Mouse (Mus musculus): Measurements from ENCODE around the gene Tmed4. TPM values are rescaled to one million over a fixed set of nuclear protein-coding genes. Genes with fewer than 3 reads are reported as not detected.
A peak's percentile ranks its signal among the peaks of the same experiment; 100 is the strongest.

The Tmed4 gene
- polyA plus RNA-seq, 1 experiment from 2014 or later, result 90.6 TPM

- ATAC-seq (ENCODE audit: insufficient number of reproducible peaks, insufficient read depth, low FRiP score, low read depth), result peak; percentile 24; the same call in 1 of the 2 replicates
- Histone ChIP-seq H3K4me2 (ENCODE audit: low read length) (peak overlapping the region; percentile 69), H3K36me3 (ENCODE audit: control insufficient read depth, insufficient read depth, low read length) (peaks cover 6% of the 10 kb centered on the region), H3K27ac (replicated peaks in 1 of 2; ENCODE audit: control insufficient read depth in 1 of 2, insufficient read depth in 1 of 2, low read depth in 2 of 2, low read length in 2 of 2) (peak overlapping the region; percentile 97 to 98), H3K27me3 (ENCODE audit: control insufficient read depth, insufficient read depth, low read length) (no peaks in the 10 kb centered on the region), H3K9ac (ENCODE audit: low read length) (peak overlapping the region; percentile 87), H3K9me3 (ENCODE audit: control insufficient read depth, low read length) (no peaks in the 10 kb centered on the region), H3K4me1 (ENCODE audit: control insufficient read depth in 2 of 2, insufficient read depth in 2 of 2, low read length in 2 of 2) (peaks cover 0 to 17% of the 10 kb centered on the region in 2 experiments; a peak in 3 of 4 replicates), H3K4me3 (ENCODE audit: control insufficient read depth in 1 of 2, insufficient read depth in 1 of 2, low read depth in 1 of 2, low read length in 2 of 2) (peak overlapping the region; percentile 61 to 78)
- 6% methylated on average over 33 of the region's 33 CpGs for WGBS
Observed at GRCm38 (mm10) chr11:6292116-6292987, 17.7 kb upstream of the Tmed4 start.

- Histone ChIP-seq H3K9me3 (ENCODE audit: control insufficient read depth, low read length) (no peaks in the 10 kb centered on the region), H3K36me3 (ENCODE audit: control insufficient read depth, insufficient read depth, low read length) (no peaks in the 10 kb centered on the region), H3K4me3 (ENCODE audit: control insufficient read depth in 1 of 2, insufficient read depth in 1 of 2, low read depth in 1 of 2, low read length in 2 of 2) (peak within 1 kb of the TSS; percentile 61 to 78), H3K9ac (ENCODE audit: low read length) (peak within 1 kb of the TSS; percentile 87), H3K27ac (replicated peaks in 1 of 2; ENCODE audit: control insufficient read depth in 1 of 2, insufficient read depth in 1 of 2, low read depth in 2 of 2, low read length in 2 of 2) (peak within 1 kb of the TSS; percentile 97 to 98), H3K27me3 (ENCODE audit: control insufficient read depth, insufficient read depth, low read length) (no peaks in the 10 kb centered on the region), H3K4me2 (ENCODE audit: low read length) (peak within 1 kb of the TSS; percentile 69), H3K4me1 (ENCODE audit: control insufficient read depth in 2 of 2, insufficient read depth in 2 of 2, low read length in 2 of 2) (peaks cover 0 to 17% of the 10 kb centered on the region in 2 experiments; a peak in 3 of 4 replicates)
- WGBS, result under 1% methylated on average over 71 of the region's 77 CpGs
- peak; percentile 96 for ATAC-seq (ENCODE audit: insufficient number of reproducible peaks, insufficient read depth, low FRiP score, low read depth)
Observed at GRCm38 (mm10) chr11:6291401-6292115, 16.9 kb upstream of the Tmed4 start, which contains the start of gene Ogdh. Ogdh (plus strand) TSS chr11:6291633.

GRCm38 (mm10) chr11:6290883-6291282 lies 16.2 kb upstream of the Tmed4 start:
- H3K4me1 ChIP-seq (ENCODE audit: control insufficient read depth in 2 of 2, insufficient read depth in 2 of 2, low read length in 2 of 2), result peaks cover 0 to 17% of the 10 kb centered on the region in 2 experiments; a peak in 3 of 4 replicates
- peak overlapping the region; percentile 69 for H3K4me2 ChIP-seq (ENCODE audit: low read length)
- peak overlapping the region; percentile 66 to 97; a peak in 3 of 4 replicates for H3K27ac ChIP-seq (replicated peaks in 1 of 2; ENCODE audit: control insufficient read depth in 1 of 2, insufficient read depth in 1 of 2, low read depth in 2 of 2, low read length in 2 of 2)
- H3K27me3 ChIP-seq (ENCODE audit: control insufficient read depth, insufficient read depth, low read length), result no peaks in the 10 kb centered on the region
- H3K9ac ChIP-seq (ENCODE audit: low read length), result peak overlapping the region; percentile 87
- H3K4me3 ChIP-seq (ENCODE audit: control insufficient read depth in 1 of 2, insufficient read depth in 1 of 2, low read depth in 1 of 2, low read length in 2 of 2), result peak overlapping the region; percentile 61 to 78
- 33% methylated on average over 3 of the region's 3 CpGs for WGBS
- no peaks in the 10 kb centered on the region for H3K9me3 ChIP-seq (ENCODE audit: control insufficient read depth, low read length)
- no peaks in the 10 kb centered on the region for H3K36me3 ChIP-seq (ENCODE audit: control insufficient read depth, insufficient read depth, low read length)
- no peak for ATAC-seq (ENCODE audit: insufficient number of reproducible peaks, insufficient read depth, low FRiP score, low read depth)

GRCm38 (mm10) chr11:6290138-6290537 lies 15.5 kb upstream of the Tmed4 start:
- Histone ChIP-seq H3K27ac (replicated peaks in 1 of 2; ENCODE audit: control insufficient read depth in 1 of 2, insufficient read depth in 1 of 2, low read depth in 2 of 2, low read length in 2 of 2) (no peak overlapping the region), H3K9me3 (ENCODE audit: control insufficient read depth, low read length) (no peaks in the 10 kb centered on the region), H3K36me3 (ENCODE audit: control insufficient read depth, insufficient read depth, low read length) (no peaks in the 10 kb centered on the region), H3K4me2 (ENCODE audit: low read length) (no peak overlapping the region), H3K4me1 (ENCODE audit: control insufficient read depth in 2 of 2, insufficient read depth in 2 of 2, low read length in 2 of 2) (peaks cover 0 to 17% of the 10 kb centered on the region in 2 experiments; a peak in 3 of 4 replicates), H3K4me3 (ENCODE audit: control insufficient read depth in 1 of 2, insufficient read depth in 1 of 2, low read depth in 1 of 2, low read length in 2 of 2) (no peak overlapping the region), H3K27me3 (ENCODE audit: control insufficient read depth, insufficient read depth, low read length) (no peaks in the 10 kb centered on the region), H3K9ac (ENCODE audit: low read length) (no peak overlapping the region)
- WGBS, result 83% methylated on average over 3 of the region's 3 CpGs
- no peak for ATAC-seq (ENCODE audit: insufficient number of reproducible peaks, insufficient read depth, low FRiP score, low read depth)

- Histone ChIP-seq H3K27ac (replicated peaks in 1 of 2; ENCODE audit: control insufficient read depth in 1 of 2, insufficient read depth in 1 of 2, low read depth in 2 of 2, low read length in 2 of 2) (no peak overlapping the region), H3K9ac (ENCODE audit: low read length) (no peak overlapping the region), H3K4me1 (ENCODE audit: control insufficient read depth in 2 of 2, insufficient read depth in 2 of 2, low read length in 2 of 2) (no peaks in the 10 kb centered on the region), H3K27me3 (ENCODE audit: control insufficient read depth, insufficient read depth, low read length) (no peaks in the 10 kb centered on the region), H3K4me3 (ENCODE audit: control insufficient read depth in 1 of 2, insufficient read depth in 1 of 2, low read depth in 1 of 2, low read length in 2 of 2) (no peak overlapping the region), H3K36me3 (ENCODE audit: control insufficient read depth, insufficient read depth, low read length) (no peaks in the 10 kb centered on the region), H3K9me3 (ENCODE audit: control insufficient read depth, low read length) (peaks cover 8% of the 10 kb centered on the region; the same call in 1 of the 2 replicates), H3K4me2 (ENCODE audit: low read length) (no peak overlapping the region)
- 71% methylated on average over 3 of the region's 3 CpGs for WGBS
- ATAC-seq (ENCODE audit: insufficient number of reproducible peaks, insufficient read depth, low FRiP score, low read depth), result no peak
Observed at GRCm38 (mm10) chr11:6282940-6283339, 8.3 kb upstream of the Tmed4 start.

- Histone ChIP-seq H3K27me3 (ENCODE audit: control insufficient read depth, insufficient read depth, low read length) (no peaks in the 10 kb centered on the region), H3K36me3 (ENCODE audit: control insufficient read depth, insufficient read depth, low read length) (peaks cover 17% of the 10 kb centered on the region), H3K27ac (replicated peaks in 1 of 2; ENCODE audit: control insufficient read depth in 1 of 2, insufficient read depth in 1 of 2, low read depth in 2 of 2, low read length in 2 of 2) (no peak overlapping the region), H3K4me3 (ENCODE audit: control insufficient read depth in 1 of 2, insufficient read depth in 1 of 2, low read depth in 1 of 2, low read length in 2 of 2) (no peak overlapping the region), H3K9ac (ENCODE audit: low read length) (no peak overlapping the region), H3K9me3 (ENCODE audit: control insufficient read depth, low read length) (peaks cover 8% of the 10 kb centered on the region; the same call in 1 of the 2 replicates), H3K4me1 (ENCODE audit: control insufficient read depth in 2 of 2, insufficient read depth in 2 of 2, low read length in 2 of 2) (peaks cover 7 to 18% of the 10 kb centered on the region in 2 experiments), H3K4me2 (ENCODE audit: low read length) (no peak overlapping the region)
- ATAC-seq (ENCODE audit: insufficient number of reproducible peaks, insufficient read depth, low FRiP score, low read depth), result no peak
- WGBS, result 74% methylated on average over 3 of the region's 3 CpGs
Observed at GRCm38 (mm10) chr11:6276466-6276865, 1.8 kb upstream of the Tmed4 start.

GRCm38 (mm10) chr11:6275094-6275484 lies 419 bp upstream of the Tmed4 start:
- no peaks in the 10 kb centered on the region for H3K27me3 ChIP-seq (ENCODE audit: control insufficient read depth, insufficient read depth, low read length)
- 28% methylated on average over 7 of the region's 7 CpGs for WGBS
- peak overlapping the region; percentile 32 to 90 for H3K4me3 ChIP-seq (ENCODE audit: control insufficient read depth in 1 of 2, insufficient read depth in 1 of 2, low read depth in 1 of 2, low read length in 2 of 2)
- H3K27ac ChIP-seq (replicated peaks in 1 of 2; ENCODE audit: control insufficient read depth in 1 of 2, insufficient read depth in 1 of 2, low read depth in 2 of 2, low read length in 2 of 2), result peak overlapping the region; percentile 41 to 49; a peak in 3 of 4 replicates
- H3K36me3 ChIP-seq (ENCODE audit: control insufficient read depth, insufficient read depth, low read length), result peaks cover 29% of the 10 kb centered on the region
- no peak for ATAC-seq (ENCODE audit: insufficient number of reproducible peaks, insufficient read depth, low FRiP score, low read depth)
- H3K4me2 ChIP-seq (ENCODE audit: low read length), result peak overlapping the region; percentile 96
- peak overlapping the region; percentile 95 for H3K9ac ChIP-seq (ENCODE audit: low read length)
- peaks cover 1% of the 10 kb centered on the region; the same call in 1 of the 2 replicates for H3K9me3 ChIP-seq (ENCODE audit: control insufficient read depth, low read length)
- peaks cover 7 to 18% of the 10 kb centered on the region in 2 experiments for H3K4me1 ChIP-seq (ENCODE audit: control insufficient read depth in 2 of 2, insufficient read depth in 2 of 2, low read length in 2 of 2)
